Mouse (Mus musculus) liver, adult 2 months (tissue): Measurements from ENCODE around the gene Lonp2.

Source experiments
- CTCF ChIP-seq: fragments of 200-500 bp; IDR thresholded peaks from 2 replicates; pipeline ENCODE4 v1.5.1; 2011; ENCODE audit warnings: low read depth, low read length, control low read depth
- POLR2A ChIP-seq: fragments of 200-500 bp; IDR thresholded peaks from 2 replicates; pipeline ENCODE4 v1.6.1; 2011; ENCODE audit warnings: low read length, control low read depth; ENCODE audit not compliant: insufficient read depth; ENCODE audit errors: extremely low read depth

DNA sequence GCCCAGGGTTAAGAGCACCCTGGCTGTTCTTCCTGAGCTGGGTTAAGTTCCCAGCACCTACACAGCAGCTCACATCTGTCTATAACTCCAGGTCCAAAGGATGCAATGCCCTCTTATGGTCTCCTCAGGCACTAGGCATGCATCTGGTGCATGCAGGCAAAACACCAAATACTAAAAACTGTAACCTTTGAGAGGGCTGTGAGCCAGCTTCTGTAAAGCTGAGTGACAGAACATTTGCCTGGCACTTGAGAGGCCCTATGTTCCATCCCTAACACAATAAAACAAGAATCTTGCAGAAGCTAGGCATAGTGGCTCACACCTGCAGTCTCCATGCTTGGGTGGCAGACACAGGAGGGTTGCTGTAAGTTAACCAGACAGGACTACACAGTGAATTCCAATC is 117.8 kb downstream of the Lonp2 start:
- TF ChIP-seq POLR2A = no peak
- no peak for TF ChIP-seq CTCF
